15 mouse cellular contexts compared by ENCODE assay signal in genomic region chr6:112510346-112510745, GRCm38 (mm10). TPM values are rescaled to one million over a fixed set of nuclear protein-coding genes. Genes with fewer than 3 reads are reported as not detected.
DNase-seq lines count a peak whose midpoint lies in the region; ATAC-seq and TF ChIP-seq lines count a peak whose summit lies in the region.
"Had no signal": no experiment of that assay in that cellular context is flagged by ENCODE, and none has a peak within 500 bp of the region (broad histone marks: within the 10 kb centered on the region; RNA-seq: fewer than 3 reads in every experiment).

No protein-coding gene starts in this region.

- no peak overlapping the region for H3ac ChIP-seq in myocyte (ENCODE audit: control insufficient read depth, insufficient read length)

- no peak overlapping the region for H3K27ac ChIP-seq in forebrain, embryonic 15.5 days (replicated peaks)
- H3K27ac ChIP-seq: layer of hippocampus, adult 2 months; limb, embryonic 15.5 days; midbrain, embryonic 12.5 days had no signal

- no peaks in the 10 kb centered on the region for H3K27me3 ChIP-seq in forebrain, embryonic 15.5 days
- no peaks in the 10 kb centered on the region for H3K27me3 ChIP-seq in myocyte (ENCODE audit: control insufficient read depth, insufficient read depth, insufficient read length)
- H3K27me3 ChIP-seq: limb, embryonic 15.5 days had no signal

- DNase-seq in cerebellum, postnatal 10 days: peak; percentile 64 to 83
- DNase-seq in cerebellum, adult 11 months: no peak
- DNase-seq in layer of hippocampus, adult 9-11 months: peak; percentile 52
- DNase-seq in layer of hippocampus, adult 9-10 months (ENCODE audit: low spot score): no peak
- no peak for DNase-seq in MN1 (ENCODE audit: low spot score)
- DNase-seq in spleen, postnatal 14 days (ENCODE audit: low spot score in 2 of 2): no peak
- DNase-seq: cerebellum, postnatal 36 days; heart, postnatal 36 days; kidney, adult 8-10 months; spleen, adult 18-20 months had no signal

- no peak overlapping the region for H3K9ac ChIP-seq in forebrain, embryonic 15.5 days (replicated peaks)
- H3K9ac ChIP-seq: limb, embryonic 15.5 days; midbrain, embryonic 12.5 days had no signal

- no peak overlapping the region for H3K4me3 ChIP-seq in forebrain, embryonic 15.5 days
- H3K4me3 ChIP-seq in myocyte: no peak overlapping the region
- H3K4me3 ChIP-seq: layer of hippocampus, adult 2 months; limb, embryonic 15.5 days; midbrain, embryonic 12.5 days had no signal

- H3K79me2 ChIP-seq in myocyte (ENCODE audit: control insufficient read depth, insufficient read depth): no peaks in the 10 kb centered on the region

- 7% methylated on average over 4 of the region's 4 CpGs for WGBS in forebrain, embryonic 15.5 days

- H3K9me3 ChIP-seq in forebrain, embryonic 15.5 days: no peaks in the 10 kb centered on the region
- H3K9me3 ChIP-seq: limb, embryonic 15.5 days; midbrain, embryonic 12.5 days had no signal

- H3K36me3 ChIP-seq in forebrain, embryonic 15.5 days: no peaks in the 10 kb centered on the region
- H3K36me3 ChIP-seq in myocyte (ENCODE audit: control insufficient read depth, insufficient read depth): no peaks in the 10 kb centered on the region
- H3K36me3 ChIP-seq: limb, embryonic 15.5 days; midbrain, embryonic 12.5 days had no signal

- H3K4me2 ChIP-seq in forebrain, embryonic 15.5 days (replicated peaks): no peak overlapping the region
- peak overlapping the region; percentile 32 for H3K4me2 ChIP-seq in myocyte (ENCODE audit: low read depth)
- H3K4me2 ChIP-seq: limb, embryonic 15.5 days; midbrain, embryonic 12.5 days had no signal

- no peak for TF ChIP-seq POLR2A in myocyte (IDR thresholded peaks at IDR 0.05; ENCODE audit: insufficient read length, low read depth)

- H3K4me1 ChIP-seq in forebrain, embryonic 15.5 days: 0 out of 2 replicates have a peak, but pooled peaks cover 5% of the 10 kb centered on the region

- ATAC-seq in forebrain, embryonic 15.5 days (replicated peaks): peak; percentile 92

TF ChIP-seq in myocyte, 11 proteins besides CTCF, POLR2A, EP300 and RAD21:
- TF ChIP-seq E2F4 (IDR thresholded peaks at IDR 0.05; ENCODE audit: insufficient read depth) (no peak), TCF12 (IDR thresholded peaks at IDR 0.05; ENCODE audit: insufficient read depth, poor library complexity, severe bottlenecking) (no peak), CEBPB (IDR thresholded peaks at IDR 0.05; ENCODE audit: insufficient read depth, poor library complexity, severe bottlenecking) (no peak), POLR2AphosphoS2 (IDR thresholded peaks at IDR 0.05; ENCODE audit: insufficient read length, low read depth) (no peak), MYOD1 (IDR thresholded peaks at IDR 0.05; ENCODE audit: control insufficient read depth in 1 of 3, insufficient read length in 2 of 3, low read depth in 2 of 3) (no peak), REST (IDR thresholded peaks at IDR 0.05; ENCODE audit: insufficient read depth, insufficient read length) (no peak), USF1 (IDR thresholded peaks at IDR 0.05; ENCODE audit: low read depth) (no peak), SRF (IDR thresholded peaks at IDR 0.05; ENCODE audit: control insufficient read depth, insufficient read length, low read depth) (no peak), MAX (IDR thresholded peaks at IDR 0.05; ENCODE audit: low read depth) (no peak), MYOG (IDR thresholded peaks at IDR 0.05; ENCODE audit: control insufficient read depth in 1 of 3, insufficient read depth in 1 of 3, insufficient read length in 2 of 3, low read depth in 2 of 3) (no peak), TCF3 (IDR thresholded peaks at IDR 0.05; ENCODE audit: insufficient read length, low read depth) (no peak)

RNA-seq across cellular contexts. Expression of gene Oxtr, which starts 20.6 kb away (rescaled TPM):
- polyA plus RNA-seq in forebrain, embryonic 15.5 days (2015; fragmentation: Nextera tagmentation; extraction: Ambion mirVana): 0.55 and 0.62 TPM in 2 replicates
- polyA plus RNA-seq in myocyte (2012; fragmentation: generic; extraction: Trizol): 0.06 TPM

RNA-seq across cellular contexts. Expression of gene Cav3, which starts 51.0 kb away (rescaled TPM):
- not detected in 2 replicates for polyA plus RNA-seq in forebrain, embryonic 15.5 days (2015; fragmentation: Nextera tagmentation; extraction: Ambion mirVana)
- 304 TPM for polyA plus RNA-seq in myocyte (2012; fragmentation: generic; extraction: Trizol)
- polyA plus RNA-seq: midbrain, embryonic 12.5 days had no signal

Comparison
In these comparisons a context has a peak if more than half of its experiments do, and no peak if none do; other contexts are left out.
1. DNase-seq: peak in cerebellum, postnatal 10 days (2 of 2) and layer of hippocampus, adult 9-11 months (single experiment); none in cerebellum, adult 11 months (single experiment), layer of hippocampus, adult 9-10 months (single experiment), MN1 (single experiment) and spleen, postnatal 14 days (0 of 2).
2. RNA of gene Cav3, which starts 51.0 kb away (polyA plus RNA-seq): 304 TPM in myocyte (single experiment); not detected in forebrain, embryonic 15.5 days; every median in the first group is over 100 times any median in the second.